In the genomic region with DNA sequence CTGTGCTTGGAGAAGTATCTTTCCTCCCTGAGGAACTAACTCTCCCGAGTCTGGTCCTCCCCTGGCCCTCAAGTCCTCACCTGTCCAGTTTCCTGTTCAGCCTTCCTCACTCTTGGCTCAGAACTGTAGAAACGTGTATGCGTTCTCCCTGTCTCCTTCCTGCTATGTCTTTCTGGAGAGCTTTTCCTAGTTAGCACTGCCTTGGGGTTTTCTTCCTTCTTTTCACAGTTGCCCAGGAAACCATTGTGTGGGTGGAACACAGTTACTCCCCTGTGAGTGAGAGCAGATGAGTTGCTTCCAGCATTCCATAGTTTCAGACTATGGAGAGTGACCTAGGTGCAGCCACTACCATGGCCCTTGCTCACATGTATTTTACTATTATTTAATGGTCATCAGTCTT, we compare ENCODE assay signal across 20 mouse cellular contexts. TPM values are rescaled to one million over a fixed set of nuclear protein-coding genes. Genes with fewer than 3 reads are reported as not detected.
DNase-seq lines count a peak whose midpoint lies in the region; ATAC-seq and TF ChIP-seq lines count a peak whose summit lies in the region.
"Had no signal": no experiment of that assay in that cellular context is flagged by ENCODE, and none has a peak within 500 bp of the region (broad histone marks: within the 10 kb centered on the region; RNA-seq: fewer than 3 reads in every experiment).

No protein-coding gene starts in this region.

- no peaks in the 10 kb centered on the region for H3K9me3 ChIP-seq in hindbrain, embryonic 16.5 days (ENCODE audit: control insufficient read depth, low read length)
- H3K9me3 ChIP-seq in hindbrain, embryonic 11.5 days (ENCODE audit: control insufficient read depth, low read length) = no peaks in the 10 kb centered on the region
- no peaks in the 10 kb centered on the region for H3K9me3 ChIP-seq in liver, postnatal 0 days (ENCODE audit: low read length)
- no peaks in the 10 kb centered on the region for H3K9me3 ChIP-seq in intestine, embryonic 16.5 days (ENCODE audit: control insufficient read depth, low read length)
- H3K9me3 ChIP-seq: embryonic facial prominence, embryonic 15.5 days; forebrain, embryonic 13.5 days; G1E; hindbrain, embryonic 12.5 days; liver, embryonic 13.5 days; midbrain, embryonic 12.5 days had no signal

- no peak overlapping the region for H3K9ac ChIP-seq in hindbrain, embryonic 16.5 days (ENCODE audit: low read depth, low read length)
- H3K9ac ChIP-seq in hindbrain, embryonic 11.5 days (ENCODE audit: low read depth, low read length) = no peak overlapping the region
- H3K9ac ChIP-seq in liver, postnatal 0 days (replicated peaks) = no peak overlapping the region
- H3K9ac ChIP-seq in intestine, embryonic 16.5 days (ENCODE audit: low read depth, low read length) = no peak overlapping the region
- H3K9ac ChIP-seq: embryonic facial prominence, embryonic 15.5 days; forebrain, embryonic 13.5 days; hindbrain, embryonic 12.5 days; liver, embryonic 13.5 days; midbrain, embryonic 12.5 days had no signal

- 0 out of 2 replicates have a peak overlapping the region, but pooled peaks have one; percentile 7 for H3K27ac ChIP-seq in hindbrain, embryonic 16.5 days (ENCODE audit: low read depth, low read length)
- H3K27ac ChIP-seq in hindbrain, embryonic 11.5 days (ENCODE audit: low read depth, low read length) = no peak overlapping the region
- H3K27ac ChIP-seq in liver, postnatal 0 days (ENCODE audit: low read depth) = no peak overlapping the region
- no peak overlapping the region for H3K27ac ChIP-seq in intestine, embryonic 16.5 days (ENCODE audit: low read length)
- H3K27ac ChIP-seq: embryonic facial prominence, embryonic 15.5 days; forebrain, embryonic 13.5 days; hindbrain, embryonic 12.5 days; liver, embryonic 13.5 days; midbrain, embryonic 12.5 days had no signal

- H3K4me3 ChIP-seq in hindbrain, embryonic 16.5 days (ENCODE audit: low read length) = no peak overlapping the region
- H3K4me3 ChIP-seq in hindbrain, embryonic 11.5 days (ENCODE audit: low read depth, low read length) = no peak overlapping the region
- no peak overlapping the region for H3K4me3 ChIP-seq in liver, postnatal 0 days (ENCODE audit: low read depth, low read length)
- H3K4me3 ChIP-seq in intestine, embryonic 16.5 days (ENCODE audit: low read length) = no peak overlapping the region
- H3K4me3 ChIP-seq: embryonic facial prominence, embryonic 15.5 days; forebrain, embryonic 13.5 days; hindbrain, embryonic 12.5 days; liver, embryonic 13.5 days; midbrain, embryonic 12.5 days had no signal

- no peak for TF ChIP-seq EP300 in liver, postnatal 0 days (IDR thresholded peaks at IDR 0.05; ENCODE audit: low read depth)

- no peak for ATAC-seq in hindbrain, embryonic 16.5 days
- no peak for ATAC-seq in hindbrain, embryonic 11.5 days (ENCODE audit: low FRiP score)
- no peak for ATAC-seq in liver, postnatal 0 days
- no peak for ATAC-seq in intestine, embryonic 16.5 days
- ATAC-seq: forebrain, embryonic 13.5 days had no signal

- 48% methylated on average over 3 of the region's 3 CpGs for WGBS in hindbrain, embryonic 16.5 days
- 62% methylated on average over 3 of the region's 3 CpGs for WGBS in hindbrain, embryonic 11.5 days
- WGBS in liver, postnatal 0 days (ENCODE audit: insufficient replicate concordance) = 69% methylated on average over 3 of the region's 3 CpGs
- 53% methylated on average over 3 of the region's 3 CpGs for WGBS in intestine, embryonic 16.5 days

- H3K4me2 ChIP-seq in hindbrain, embryonic 16.5 days (ENCODE audit: low read length) = no peak overlapping the region
- no peak overlapping the region for H3K4me2 ChIP-seq in hindbrain, embryonic 11.5 days (replicated peaks; ENCODE audit: low read depth, low read length)
- no peak overlapping the region for H3K4me2 ChIP-seq in liver, postnatal 0 days (ENCODE audit: low read depth, low read length)
- H3K4me2 ChIP-seq in intestine, embryonic 16.5 days (ENCODE audit: low read depth, low read length) = no peak overlapping the region
- H3K4me2 ChIP-seq: embryonic facial prominence, embryonic 15.5 days; forebrain, embryonic 13.5 days; hindbrain, embryonic 12.5 days; liver, embryonic 13.5 days; midbrain, embryonic 12.5 days had no signal

- H3K36me3 ChIP-seq in hindbrain, embryonic 16.5 days (ENCODE audit: control insufficient read depth, insufficient read depth, low read length) = peaks cover 4% of the 10 kb centered on the region; the same call in 1 of the 2 replicates
- H3K36me3 ChIP-seq in hindbrain, embryonic 11.5 days (ENCODE audit: control insufficient read depth, insufficient read depth, low read length) = 0 out of 2 replicates have a peak, but pooled peaks cover 2% of the 10 kb centered on the region
- H3K36me3 ChIP-seq in liver, postnatal 0 days (replicated peaks; ENCODE audit: insufficient read depth, low read length) = peaks cover 43% of the 10 kb centered on the region
- H3K36me3 ChIP-seq in intestine, embryonic 16.5 days (ENCODE audit: control insufficient read depth, insufficient read depth, low read length) = peaks cover 6% of the 10 kb centered on the region; the same call in 1 of the 2 replicates

- DNase-seq in hindbrain, embryonic 11.5 days (ENCODE audit: low spot score) = no peak
- peak; percentile 76 for DNase-seq in right cerebral cortex, adult 18-20 months
- DNase-seq in right cerebral cortex, postnatal 14 days = no peak
- DNase-seq in left cerebral cortex, adult 18-20 months (ENCODE audit: low spot score in 2 of 2) = peak; percentile 44 to 46
- peak; percentile 78 for DNase-seq in telencephalon, adult 2 months (ENCODE audit: low read depth, low spot score)
- no peak for DNase-seq in liver, postnatal 0 days
- DNase-seq: cerebellum, adult 11 months; liver, embryonic 13.5 days had no signal

- TF ChIP-seq CTCF in liver, postnatal 0 days (IDR thresholded peaks at IDR 0.05; ENCODE audit: low read depth) = no peak

- H3K27me3 ChIP-seq in hindbrain, embryonic 16.5 days (replicated peaks; ENCODE audit: control insufficient read depth, insufficient read depth, low read length) = no peaks in the 10 kb centered on the region
- no peaks in the 10 kb centered on the region for H3K27me3 ChIP-seq in hindbrain, embryonic 11.5 days (ENCODE audit: control insufficient read depth, insufficient read depth, low read length)
- H3K27me3 ChIP-seq in liver, postnatal 0 days (ENCODE audit: insufficient read depth, low read length) = no peaks in the 10 kb centered on the region
- no peaks in the 10 kb centered on the region for H3K27me3 ChIP-seq in intestine, embryonic 16.5 days (replicated peaks; ENCODE audit: control insufficient read depth, insufficient read depth, low read length)
- H3K27me3 ChIP-seq: embryonic facial prominence, embryonic 15.5 days; forebrain, embryonic 13.5 days; hindbrain, embryonic 12.5 days; liver, embryonic 13.5 days; midbrain, embryonic 12.5 days had no signal

- no peaks in the 10 kb centered on the region for H3K4me1 ChIP-seq in hindbrain, embryonic 16.5 days (ENCODE audit: control insufficient read depth, insufficient read depth, low read depth, low read length)
- no peaks in the 10 kb centered on the region for H3K4me1 ChIP-seq in hindbrain, embryonic 11.5 days (replicated peaks; ENCODE audit: control insufficient read depth, insufficient read depth, low read length)
- peaks cover 5% of the 10 kb centered on the region; the same call in 1 of the 2 replicates for H3K4me1 ChIP-seq in liver, postnatal 0 days (ENCODE audit: insufficient read depth)
- no peaks in the 10 kb centered on the region for H3K4me1 ChIP-seq in intestine, embryonic 16.5 days (ENCODE audit: control insufficient read depth, insufficient read depth, low read length)
- H3K4me1 ChIP-seq: embryonic facial prominence, embryonic 15.5 days; forebrain, embryonic 13.5 days; hindbrain, embryonic 12.5 days; midbrain, embryonic 12.5 days had no signal

RNA-seq across cellular contexts. Expression of a gene that starts 30.8 kb away (rescaled TPM):
- polyA plus RNA-seq in hindbrain, embryonic 16.5 days (2015; fragmentation: Nextera tagmentation; extraction: Ambion mirVana) = 18.6 and 20.0 TPM in 2 replicates
- polyA plus RNA-seq in hindbrain, embryonic 11.5 days (2014; fragmentation: Nextera tagmentation; extraction: Ambion mirVana) = 2.8 and 3.9 TPM in 2 replicates
- 10 to 100 TPM; 53.9 to 58.4 TPM for total RNA-seq in left cerebral cortex, adult 18-20 months (2021)
- polyA plus RNA-seq in liver, postnatal 0 days (2015; fragmentation: Nextera tagmentation; extraction: Ambion mirVana) = 34.0 and 39.8 TPM in 2 replicates
- 5.7 and 6.2 TPM in 2 replicates for polyA plus RNA-seq in intestine, embryonic 16.5 days (2015; fragmentation: Nextera tagmentation; extraction: Ambion mirVana)

RNA-seq across cellular contexts. Expression of a gene that starts 43.8 kb away (rescaled TPM):
- 9.6 and 11.4 TPM in 2 replicates for polyA plus RNA-seq in hindbrain, embryonic 16.5 days (2015; fragmentation: Nextera tagmentation; extraction: Ambion mirVana)
- polyA plus RNA-seq in hindbrain, embryonic 11.5 days (2014; fragmentation: Nextera tagmentation; extraction: Ambion mirVana) = 22.6 and 25.8 TPM in 2 replicates
- 1 to 10 TPM; 4.6 to 8.3 TPM for total RNA-seq in left cerebral cortex, adult 18-20 months (2021)
- 11.8 and 12.6 TPM in 2 replicates for polyA plus RNA-seq in liver, postnatal 0 days (2015; fragmentation: Nextera tagmentation; extraction: Ambion mirVana)
- polyA plus RNA-seq in intestine, embryonic 16.5 days (2015; fragmentation: Nextera tagmentation; extraction: Ambion mirVana) = 12.8 TPM in 2 replicates

RNA-seq across cellular contexts. Expression of a gene that starts 48.3 kb away (rescaled TPM):
- not detected in 2 replicates for polyA plus RNA-seq in hindbrain, embryonic 16.5 days (2015; fragmentation: Nextera tagmentation; extraction: Ambion mirVana)
- polyA plus RNA-seq in hindbrain, embryonic 11.5 days (2014; fragmentation: Nextera tagmentation; extraction: Ambion mirVana) = not detected in 2 replicates
- 1 to 10 TPM; 1.3 to 1.6 TPM for total RNA-seq in left cerebral cortex, adult 18-20 months (2021)
- not detected in 2 replicates for polyA plus RNA-seq in liver, postnatal 0 days (2015; fragmentation: Nextera tagmentation; extraction: Ambion mirVana)
- polyA plus RNA-seq in intestine, embryonic 16.5 days (2015; fragmentation: Nextera tagmentation; extraction: Ambion mirVana) = not detected in 2 replicates
- total RNA-seq: adrenal gland, postnatal 4 days; G1E; gastrocnemius, postnatal 4 days had no signal
- polyA plus RNA-seq: embryonic facial prominence, embryonic 15.5 days; forebrain, embryonic 13.5 days; G1E; heart, embryonic 14.5 days; hindbrain, embryonic 12.5 days; kidney, embryonic 14.5 days; liver, embryonic 13.5 days; midbrain, embryonic 12.5 days; spleen, adult 2 months had no signal

Comparison
In these comparisons a context has a peak if more than half of its experiments do, and no peak if none do; other contexts are left out.
1. DNase-seq: peak in right cerebral cortex, adult 18-20 months (single experiment), left cerebral cortex, adult 18-20 months (2 of 2) and telencephalon, adult 2 months (single experiment); none in hindbrain, embryonic 11.5 days (single experiment), right cerebral cortex, postnatal 14 days (single experiment) and liver, postnatal 0 days (single experiment).